Mouse (Mus musculus) stomach, embryonic 16.5 days (tissue): ENCODE results near the gene Gprin3. TPM values are rescaled to one million over a fixed set of nuclear protein-coding genes. Genes with fewer than 3 reads are reported as not detected.
"Not testable (repeated sequence)": the region's sequence is repeated elsewhere in the genome, so short reads cannot be mapped to it uniquely, and the experiment has no call there.

ENCODE experiments used
- ATAC-seq: fragments of 200-750 bp; cut with Nextera tagmentation; 2 replicates; pipeline ENCODE4 v1.8.0; 2017; ENCODE audit warnings: moderate number of reproducible peaks, moderate TSS enrichment; ENCODE audit not compliant: insufficient read depth, low FRiP score
- H3K27ac ChIP-seq: fragments of 300-500 bp; sonication (generic); 2 replicates; pipeline ENCODE4 v1.5.1; 2014; ENCODE audit warnings: low read length
- H3K27me3 ChIP-seq: fragments of 300-500 bp; sonication (generic); 2 replicates; pipeline ENCODE4 v1.6.1; 2014; ENCODE audit warnings: low read length, control low read depth, mixed read lengths; ENCODE audit not compliant: control insufficient read depth, insufficient read depth
- H3K36me3 ChIP-seq: fragments of 300-500 bp; sonication (generic); 2 replicates; pipeline ENCODE4 v1.6.1; 2014; ENCODE audit warnings: low read length; ENCODE audit not compliant: control insufficient read depth, insufficient read depth
- H3K4me1 ChIP-seq: fragments of 300-500 bp; sonication (generic); 2 replicates; pipeline ENCODE4 v1.6.1; 2014; ENCODE audit warnings: low read length, control low read depth, mixed read lengths; ENCODE audit not compliant: control insufficient read depth, insufficient read depth
- H3K4me2 ChIP-seq: fragments of 300-500 bp; sonication (generic); 2 replicates; pipeline ENCODE4 v1.6.1; 2014; ENCODE audit warnings: low read depth, low read length, mixed read lengths
- H3K4me3 ChIP-seq: fragments of 300-500 bp; sonication (generic); replicated peaks from 2 replicates; pipeline ENCODE4 v1.5.1; 2014; ENCODE audit warnings: mild to moderate bottlenecking, low read length
- H3K9ac ChIP-seq: fragments of 300-500 bp; sonication (generic); 2 replicates; pipeline ENCODE4 v1.6.1; 2014; ENCODE audit warnings: low read length
- H3K9me3 ChIP-seq: fragments of 300-500 bp; sonication (generic); replicated peaks from 2 replicates; pipeline ENCODE4 v1.6.1; 2016; ENCODE audit warnings: low read length, control low read depth; ENCODE audit not compliant: control insufficient read depth
- WGBS: fragments of 180-500 bp; shearing (Covaris S2); extraction: QIAGEN DNeasy Blood & Tissue Kit; methylation state at CpG from one replicate; pipeline ENCODE4 v1.1.7; 2014; 5-methylcytosine and 5-hydroxymethylcytosine counted together
- polyA plus RNA-seq: library from polyadenylated mRNA; unstranded; fragments of >200 nt; fragmentation: Nextera tagmentation; extraction: Ambion mirVana; gene quantifications from 2 replicates; pipeline ENCODE4 v1.2.1, GENCODE M21; 2015

Gprin3 gene
- polyA plus RNA-seq, 1 experiment from 2014 or later = 4.6 TPM

GRCm38 (mm10) chr6:59304235-59304942, 121.7 kb downstream of the Gprin3 start:
- WGBS = 92% methylated on average over 2 of the region's 2 CpGs
- not testable (repeated sequence) for H3K27me3 ChIP-seq, H3K4me1 ChIP-seq, H3K9ac ChIP-seq, ATAC-seq, H3K4me3 ChIP-seq, H3K4me2 ChIP-seq, H3K9me3 ChIP-seq, H3K36me3 ChIP-seq, H3K27ac ChIP-seq

GRCm38 (mm10) chr6:59303031-59303430, 123.1 kb downstream of the Gprin3 start:
- H3K4me2 ChIP-seq = no peak overlapping the region
- H3K27me3 ChIP-seq = no peaks in the 10 kb centered on the region
- no peaks in the 10 kb centered on the region for H3K4me1 ChIP-seq
- ATAC-seq = no peak
- 61% methylated on average over 1 of the region's 1 CpGs for WGBS
- H3K9me3 ChIP-seq = no peaks in the 10 kb centered on the region
- no peak overlapping the region for H3K27ac ChIP-seq
- H3K4me3 ChIP-seq = no peak overlapping the region
- H3K9ac ChIP-seq = no peak overlapping the region
- H3K36me3 ChIP-seq = no peaks in the 10 kb centered on the region

Other genes with a start within 250 kb of the Gprin3 start
- gene Tigd2, start 217.4 kb downstream of the Gprin3 start, polyA plus RNA-seq = 11.4 and 12.1 TPM in 2 replicates